Mouse (Mus musculus): ENCODE measurements around the gene Sigmar1. TPM values are rescaled to one million over a fixed set of nuclear protein-coding genes. Genes with fewer than 3 reads are reported as not detected.
"Not testable (repeated sequence)": the region's sequence is repeated elsewhere in the genome, so short reads cannot be mapped to it uniquely, and the experiment has no call there.

The Sigmar1 gene
- polyA plus RNA-seq, 1 experiment from 2014 or later: 75.9 TPM

GRCm38 (mm10) chr4:41711705-41712375 lies 44.1 kb downstream of the Sigmar1 start:
- Histone ChIP-seq H3K9me3 (ENCODE audit: control insufficient read depth, low read length) (no peaks in the 10 kb centered on the region), H3K27me3 (ENCODE audit: control insufficient read depth, insufficient read depth, low read length) (no peaks in the 10 kb centered on the region), H3K4me1 (replicated peaks; ENCODE audit: control insufficient read depth, insufficient read depth, low read length) (peaks cover 18% of the 10 kb centered on the region), H3K4me2 (ENCODE audit: low read depth, low read length, severe bottlenecking) (peak overlapping the region; percentile 90), H3K27ac (ENCODE audit: low read depth, low read length) (no peak overlapping the region), H3K9ac (ENCODE audit: low read length) (peak overlapping the region; percentile 90), H3K4me3 (ENCODE audit: low read depth, low read length) (peak overlapping the region; percentile 80), H3K36me3 (ENCODE audit: control insufficient read depth, insufficient read depth, low read length) (no peaks in the 10 kb centered on the region; the same call in 1 of the 2 replicates)
- 81% methylated on average over 16 of the region's 16 CpGs for WGBS
- DNase-seq (ENCODE audit: low spot score): no peak
- ATAC-seq (replicated peaks; ENCODE audit: low FRiP score): no peak

- H3K27ac ChIP-seq (ENCODE audit: low read depth, low read length): no peak overlapping the region
- H3K36me3 ChIP-seq (ENCODE audit: control insufficient read depth, insufficient read depth, low read length): no peaks in the 10 kb centered on the region; the same call in 1 of the 2 replicates
- ATAC-seq (replicated peaks; ENCODE audit: low FRiP score) (no peak), DNase-seq (ENCODE audit: low spot score) (no peak)
- no peaks in the 10 kb centered on the region for H3K9me3 ChIP-seq (ENCODE audit: control insufficient read depth, low read length)
- H3K4me2 ChIP-seq (ENCODE audit: low read depth, low read length, severe bottlenecking): no peak overlapping the region
- peaks cover 3% of the 10 kb centered on the region; the same call in 1 of the 2 replicates for H3K27me3 ChIP-seq (ENCODE audit: control insufficient read depth, insufficient read depth, low read length)
- WGBS: 63% methylated on average over 4 of the region's 4 CpGs
- no peak overlapping the region for H3K4me3 ChIP-seq (ENCODE audit: low read depth, low read length)
- peaks cover 26% of the 10 kb centered on the region for H3K4me1 ChIP-seq (replicated peaks; ENCODE audit: control insufficient read depth, insufficient read depth, low read length)
- no peak overlapping the region for H3K9ac ChIP-seq (ENCODE audit: low read length)
Measured at GRCm38 (mm10) chr4:41710229-41710628, 45.7 kb downstream of the Sigmar1 start.

GRCm38 (mm10) chr4:41708192-41708745 lies 47.7 kb downstream of the Sigmar1 start:
- WGBS: 41% methylated on average over 8 of the region's 8 CpGs
- no peaks in the 10 kb centered on the region; the same call in 1 of the 2 replicates for H3K36me3 ChIP-seq (ENCODE audit: control insufficient read depth, insufficient read depth, low read length)
- no peaks in the 10 kb centered on the region for H3K9me3 ChIP-seq (ENCODE audit: control insufficient read depth, low read length)
- H3K27me3 ChIP-seq (ENCODE audit: control insufficient read depth, insufficient read depth, low read length): peaks cover 3% of the 10 kb centered on the region; the same call in 1 of the 2 replicates
- H3K4me1 ChIP-seq (replicated peaks; ENCODE audit: control insufficient read depth, insufficient read depth, low read length): peaks cover 23% of the 10 kb centered on the region
- no peak for DNase-seq (ENCODE audit: low spot score)
- H3K4me2 ChIP-seq (ENCODE audit: low read depth, low read length, severe bottlenecking): no peak overlapping the region
- no peak overlapping the region for H3K4me3 ChIP-seq (ENCODE audit: low read depth, low read length)
- no peak overlapping the region for H3K9ac ChIP-seq (ENCODE audit: low read length)
- H3K27ac ChIP-seq (ENCODE audit: low read depth, low read length): no peak overlapping the region
- ATAC-seq (replicated peaks; ENCODE audit: low FRiP score): no peak

- Histone ChIP-seq H3K4me1 (replicated peaks; ENCODE audit: control insufficient read depth, insufficient read depth, low read length) (peaks cover 16% of the 10 kb centered on the region), H3K9ac (ENCODE audit: low read length) (no peak overlapping the region), H3K4me2 (ENCODE audit: low read depth, low read length, severe bottlenecking) (peak overlapping the region; percentile 22; the same call in 1 of the 2 replicates), H3K4me3 (ENCODE audit: low read depth, low read length) (no peak overlapping the region), H3K27ac (ENCODE audit: low read depth, low read length) (no peak overlapping the region), H3K9me3 (ENCODE audit: control insufficient read depth, low read length) (no peaks in the 10 kb centered on the region), H3K36me3 (ENCODE audit: control insufficient read depth, insufficient read depth, low read length) (no peaks in the 10 kb centered on the region; the same call in 1 of the 2 replicates), H3K27me3 (ENCODE audit: control insufficient read depth, insufficient read depth, low read length) (peaks cover 3% of the 10 kb centered on the region; the same call in 1 of the 2 replicates)
- DNase-seq (ENCODE audit: low spot score) (peak; percentile 87), ATAC-seq (replicated peaks; ENCODE audit: low FRiP score) (peak; percentile 79)
- WGBS: under 1% methylated on average over 13 of the region's 13 CpGs
Measured at GRCm38 (mm10) chr4:41707011-41707535, 48.9 kb downstream of the Sigmar1 start.

GRCm38 (mm10) chr4:41705922-41706754 lies 49.8 kb downstream of the Sigmar1 start:
- WGBS: 75% methylated on average over 19 of the region's 19 CpGs
- peak overlapping the region; percentile 22; the same call in 1 of the 2 replicates for H3K4me2 ChIP-seq (ENCODE audit: low read depth, low read length, severe bottlenecking)
- DNase-seq (ENCODE audit: low spot score) (no peak), ATAC-seq (replicated peaks; ENCODE audit: low FRiP score) (no peak)
- H3K27me3 ChIP-seq (ENCODE audit: control insufficient read depth, insufficient read depth, low read length): peaks cover 3% of the 10 kb centered on the region; the same call in 1 of the 2 replicates
- no peak overlapping the region for H3K4me3 ChIP-seq (ENCODE audit: low read depth, low read length)
- no peaks in the 10 kb centered on the region for H3K9me3 ChIP-seq (ENCODE audit: control insufficient read depth, low read length)
- no peaks in the 10 kb centered on the region; the same call in 1 of the 2 replicates for H3K36me3 ChIP-seq (ENCODE audit: control insufficient read depth, insufficient read depth, low read length)
- no peak overlapping the region for H3K9ac ChIP-seq (ENCODE audit: low read length)
- H3K27ac ChIP-seq (ENCODE audit: low read depth, low read length): no peak overlapping the region
- peaks cover 13% of the 10 kb centered on the region for H3K4me1 ChIP-seq (replicated peaks; ENCODE audit: control insufficient read depth, insufficient read depth, low read length)

GRCm38 (mm10) chr4:41704651-41705050 lies 51.3 kb downstream of the Sigmar1 start:
- Histone ChIP-seq H3K4me3 (ENCODE audit: low read depth, low read length) (no peak overlapping the region), H3K27me3 (ENCODE audit: control insufficient read depth, insufficient read depth, low read length) (peaks cover 3% of the 10 kb centered on the region; the same call in 1 of the 2 replicates), H3K4me1 (replicated peaks; ENCODE audit: control insufficient read depth, insufficient read depth, low read length) (peaks cover 13% of the 10 kb centered on the region), H3K4me2 (ENCODE audit: low read depth, low read length, severe bottlenecking) (no peak overlapping the region), H3K27ac (ENCODE audit: low read depth, low read length) (no peak overlapping the region), H3K36me3 (ENCODE audit: control insufficient read depth, insufficient read depth, low read length) (no peaks in the 10 kb centered on the region), H3K9ac (ENCODE audit: low read length) (no peak overlapping the region), H3K9me3 (ENCODE audit: control insufficient read depth, low read length) (no peaks in the 10 kb centered on the region)
- DNase-seq (ENCODE audit: low spot score) (no peak), ATAC-seq (replicated peaks; ENCODE audit: low FRiP score) (no peak)
- WGBS: 8% methylated on average over 5 of the region's 5 CpGs

- not testable (repeated sequence) for H3K27ac ChIP-seq (ENCODE audit: low read depth, low read length); H3K4me2 ChIP-seq (ENCODE audit: low read depth, low read length, severe bottlenecking); H3K4me1 ChIP-seq (replicated peaks; ENCODE audit: control insufficient read depth, insufficient read depth, low read length); H3K9me3 ChIP-seq (ENCODE audit: control insufficient read depth, low read length); H3K36me3 ChIP-seq (ENCODE audit: control insufficient read depth, insufficient read depth, low read length); H3K27me3 ChIP-seq (ENCODE audit: control insufficient read depth, insufficient read depth, low read length); H3K9ac ChIP-seq (ENCODE audit: low read length); DNase-seq (ENCODE audit: low spot score); ATAC-seq (replicated peaks; ENCODE audit: low FRiP score); H3K4me3 ChIP-seq (ENCODE audit: low read depth, low read length)
- WGBS: 53% methylated on average over 2 of the region's 2 CpGs
Measured at GRCm38 (mm10) chr4:41702226-41702625, 53.7 kb downstream of the Sigmar1 start.

GRCm38 (mm10) chr4:41700224-41700623 lies 55.7 kb downstream of the Sigmar1 start:
- not testable (repeated sequence) for ATAC-seq (replicated peaks; ENCODE audit: low FRiP score); H3K4me2 ChIP-seq (ENCODE audit: low read depth, low read length, severe bottlenecking); H3K27me3 ChIP-seq (ENCODE audit: control insufficient read depth, insufficient read depth, low read length); H3K9me3 ChIP-seq (ENCODE audit: control insufficient read depth, low read length); H3K9ac ChIP-seq (ENCODE audit: low read length); H3K4me1 ChIP-seq (replicated peaks; ENCODE audit: control insufficient read depth, insufficient read depth, low read length); H3K4me3 ChIP-seq (ENCODE audit: low read depth, low read length); H3K36me3 ChIP-seq (ENCODE audit: control insufficient read depth, insufficient read depth, low read length); H3K27ac ChIP-seq (ENCODE audit: low read depth, low read length); DNase-seq (ENCODE audit: low spot score)
- 71% methylated on average over 2 of the region's 8 CpGs for WGBS

Data from forebrain, embryonic 11.5 days (tissue).